Mouse (Mus musculus) midbrain, embryonic 14.5 days (tissue): ENCODE measurements at regions not wholly inside any gene's neighbourhood (a gene's known extent, or its start where the extent isn't known, plus 50 kb on each side); places are given as distances from the start of the nearest gene placed in this dataset.

Experiments
- ATAC-seq: fragments of 200-750 bp; cut with Nextera tagmentation; 2 replicates; pipeline ENCODE4 v1.8.0; 2017; ENCODE audit warnings: moderate number of reproducible peaks, moderate library complexity; ENCODE audit not compliant: low FRiP score, low TSS enrichment
- DNase-seq: peaks from one replicate; pipeline ENCODE4 v3.0.0-alpha.2; 2015
- H3K27ac ChIP-seq: fragments of 300-500 bp; sonication (generic); replicated peaks from 2 replicates; pipeline ENCODE4 v1.5.1; 2014; ENCODE audit warnings: mild to moderate bottlenecking, low read depth, low read length, moderate library complexity
- H3K27me3 ChIP-seq: fragments of 300-500 bp; sonication (generic); 2 replicates; pipeline ENCODE4 v1.6.1; 2014; ENCODE audit warnings: low read length, control low read depth, mixed read lengths; ENCODE audit not compliant: control insufficient read depth, insufficient read depth
- H3K36me3 ChIP-seq: fragments of 300-500 bp; sonication (generic); 2 replicates; pipeline ENCODE4 v1.6.1; 2014; ENCODE audit warnings: low read length, control low read depth; ENCODE audit not compliant: control insufficient read depth, insufficient read depth
- H3K4me1 ChIP-seq: fragments of 300-500 bp; sonication (generic); 2 replicates; pipeline ENCODE4 v1.6.1; 2014; ENCODE audit warnings: mild to moderate bottlenecking, antibody characterized with exemption, low read length, control low read depth; ENCODE audit not compliant: control insufficient read depth, insufficient read depth
- H3K4me2 ChIP-seq: fragments of 300-500 bp; sonication (generic); 2 replicates; pipeline ENCODE4 v1.6.1; 2014; ENCODE audit warnings: mild to moderate bottlenecking, low read length, moderate library complexity
- H3K4me3 ChIP-seq: fragments of 300-500 bp; sonication (generic); replicated peaks from 2 replicates; pipeline ENCODE4 v1.5.1; 2014; ENCODE audit warnings: low read depth, low read length
- H3K9ac ChIP-seq: fragments of 300-500 bp; sonication (generic); replicated peaks from 2 replicates; pipeline ENCODE4 v1.6.1; 2014; ENCODE audit warnings: mild to moderate bottlenecking, low read length, moderate library complexity
- H3K9me3 ChIP-seq: fragments of 300-500 bp; sonication (generic); 2 replicates; pipeline ENCODE4 v1.6.1; 2016; ENCODE audit warnings: low read length, control low read depth, mixed read lengths; ENCODE audit not compliant: control insufficient read depth
- WGBS: fragments of 180-500 bp; shearing (Covaris S2); extraction: QIAGEN DNeasy Blood & Tissue Kit; methylation state at CpG from one replicate; pipeline ENCODE4 v1.1.7; 2014; 5-methylcytosine and 5-hydroxymethylcytosine counted together

GRCm38 (mm10) chr9:62180456-62181181 is 58.2 kb upstream of the Glce start:
- Histone ChIP-seq H3K9ac (no peak overlapping the region), H3K4me3 (no peak overlapping the region), H3K36me3 (no peaks in the 10 kb centered on the region), H3K9me3 (no peaks in the 10 kb centered on the region), H3K4me2 (peak overlapping the region; percentile 7; the same call in 1 of the 2 replicates), H3K27me3 (no peaks in the 10 kb centered on the region), H3K27ac (peak overlapping the region; percentile 79), H3K4me1 (peaks cover 21% of the 10 kb centered on the region)
- peak; percentile 55 for DNase-seq
- ATAC-seq: no peak
- WGBS: 44% methylated on average over 11 of the region's 11 CpGs

GRCm38 (mm10) chr9:62174651-62175050 is 52.2 kb upstream of the Glce start:
- H3K9ac ChIP-seq: no peak overlapping the region
- WGBS: 93% methylated on average over 7 of the region's 7 CpGs
- no peak overlapping the region for H3K4me2 ChIP-seq
- H3K36me3 ChIP-seq: no peaks in the 10 kb centered on the region
- no peaks in the 10 kb centered on the region for H3K4me1 ChIP-seq
- ATAC-seq: no peak
- no peaks in the 10 kb centered on the region for H3K9me3 ChIP-seq
- DNase-seq: no peak
- H3K27me3 ChIP-seq: no peaks in the 10 kb centered on the region
- H3K4me3 ChIP-seq: no peak overlapping the region
- no peak overlapping the region for H3K27ac ChIP-seq
